Mouse (Mus musculus) G1E (cell line): ENCODE measurements at regions not wholly inside any gene's neighbourhood (a gene's known extent, or its start where the extent isn't known, plus 50 kb on each side); places are given as distances from the start of the nearest gene placed in this dataset.
"Not testable (repeated sequence)": the region's sequence is repeated elsewhere in the genome, so short reads cannot be mapped to it uniquely, and the experiment has no call there.

ENCODE experiments used
- ATAC-seq: 2 replicates; pipeline ENCODE4 v1.8.0; 2016; ENCODE audit warnings: mild to moderate bottlenecking; ENCODE audit not compliant: insufficient number of reproducible peaks, poor library complexity, low FRiP score, severe bottlenecking; ENCODE audit errors: extremely low read depth
- DNase-seq: peaks from one replicate; pipeline ENCODE4 v3.0.0; 2012; ENCODE audit warnings: low spot score
- H3K27me3 ChIP-seq: 2 replicates; pipeline ENCODE4 v1.6.1; 2012; ENCODE audit warnings: mild to moderate bottlenecking, low read length, inconsistent platforms; ENCODE audit not compliant: insufficient read depth
- H3K36me3 ChIP-seq: replicated peaks from 2 replicates; pipeline ENCODE3; 2012; ENCODE audit warnings: mild to moderate bottlenecking, inconsistent platforms
- H3K4me1 ChIP-seq: 2 replicates; pipeline ENCODE4 v1.6.1; 2012; ENCODE audit warnings: low read depth, low read length, inconsistent platforms, mixed read lengths; ENCODE audit not compliant: insufficient read depth
- H3K4me3 ChIP-seq: 2 replicates; pipeline ENCODE4 v1.5.1; 2012; ENCODE audit warnings: low read depth, mild to moderate bottlenecking, inconsistent platforms, low read length, moderate library complexity, mixed read lengths
- H3K9me3 ChIP-seq: replicated peaks from 2 replicates; pipeline ENCODE4 v1.6.1; 2012; ENCODE audit warnings: inconsistent platforms
- CTCF ChIP-seq: IDR thresholded peaks from 2 replicates; pipeline ENCODE4 v1.5.1; 2012; ENCODE audit warnings: low read depth, low read length, inconsistent platforms, mixed read lengths
- GATA1 ChIP-seq: IDR thresholded peaks from 2 replicates; pipeline ENCODE4 v1.6.1; 2012; ENCODE audit warnings: borderline replicate concordance, low read length, inconsistent platforms, mixed read lengths
- GATA2 ChIP-seq: IDR thresholded peaks from 2 replicates; pipeline ENCODE4 v1.6.1; 2012; ENCODE audit warnings: low read depth, low read length, inconsistent platforms, borderline replicate concordance
- POLR2AphosphoS5 ChIP-seq: IDR thresholded peaks from 2 replicates; pipeline ENCODE4 v1.6.1; 2012; ENCODE audit warnings: low read depth, low read length, inconsistent platforms; ENCODE audit not compliant: insufficient replicate concordance
- TAL1 ChIP-seq: conservative IDR thresholded peaks from 2 replicates; pipeline ENCODE4 v1.6.1; 2012; ENCODE audit warnings: low read depth, low read length, inconsistent platforms, mixed read lengths

GRCm38 (mm10) chr15:87818566-87818965, 274.5 kb downstream of the Fam19a5 start:
- no peak for ATAC-seq
- TF ChIP-seq POLR2AphosphoS5, result no peak
- no peak for TF ChIP-seq GATA1
- no peak for TF ChIP-seq GATA2
- no peak for TF ChIP-seq TAL1
- no peak for TF ChIP-seq CTCF
- Histone ChIP-seq H3K27me3 (no peaks in the 10 kb centered on the region), H3K9me3 (peaks cover 82% of the 10 kb centered on the region), H3K36me3 (no peaks in the 10 kb centered on the region), H3K4me3 (no peak overlapping the region), H3K4me1 (no peaks in the 10 kb centered on the region)
- no peak for DNase-seq

- DNase-seq (no peak), ATAC-seq (no peak)
- Histone ChIP-seq H3K4me3 (no peak overlapping the region), H3K27me3 (no peaks in the 10 kb centered on the region), H3K9me3 (peaks cover 52% of the 10 kb centered on the region), H3K36me3 (no peaks in the 10 kb centered on the region), H3K4me1 (no peaks in the 10 kb centered on the region)
- TF ChIP-seq CTCF, result no peak
- TF ChIP-seq GATA1, result no peak
- no peak for TF ChIP-seq POLR2AphosphoS5
- no peak for TF ChIP-seq TAL1
- no peak for TF ChIP-seq GATA2
Observed at GRCm38 (mm10) chr15:87842097-87842496, 298.0 kb downstream of the Fam19a5 start.

- ATAC-seq (no peak), DNase-seq (no peak)
- no peak for TF ChIP-seq CTCF
- TF ChIP-seq GATA2, result no peak
- no peak for TF ChIP-seq POLR2AphosphoS5
- no peak for TF ChIP-seq TAL1
- no peak for TF ChIP-seq GATA1
- Histone ChIP-seq H3K27me3 (no peaks in the 10 kb centered on the region), H3K4me3 (no peak overlapping the region), H3K36me3 (no peaks in the 10 kb centered on the region), H3K9me3 (peaks cover 79% of the 10 kb centered on the region), H3K4me1 (no peaks in the 10 kb centered on the region)
Observed at GRCm38 (mm10) chr15:87859069-87859468, 315.0 kb downstream of the Fam19a5 start.

GRCm38 (mm10) chr15:87876286-87876899, 332.3 kb downstream of the Fam19a5 start:
- no peak for TF ChIP-seq CTCF
- no peak for TF ChIP-seq GATA2
- no peak for TF ChIP-seq TAL1
- no peak for TF ChIP-seq GATA1
- no peak for TF ChIP-seq POLR2AphosphoS5
- no peak overlapping the region for H3K4me3 ChIP-seq
- no peaks in the 10 kb centered on the region for H3K27me3 ChIP-seq
- no peaks in the 10 kb centered on the region for H3K4me1 ChIP-seq
- no peaks in the 10 kb centered on the region for H3K36me3 ChIP-seq
- DNase-seq, result no peak
- no peak for ATAC-seq
- peaks cover 81% of the 10 kb centered on the region for H3K9me3 ChIP-seq

GRCm38 (mm10) chr15:87890903-87891302, 346.8 kb downstream of the Fam19a5 start:
- Histone ChIP-seq H3K9me3 (peaks cover 72% of the 10 kb centered on the region), H3K36me3 (no peaks in the 10 kb centered on the region), H3K4me1 (no peaks in the 10 kb centered on the region), H3K4me3 (no peak overlapping the region), H3K27me3 (no peaks in the 10 kb centered on the region)
- no peak for DNase-seq
- TF ChIP-seq GATA1 (no peak), GATA2 (no peak), TAL1 (no peak), POLR2AphosphoS5 (no peak), CTCF (no peak)
- no peak for ATAC-seq

GRCm38 (mm10) chr15:87894866-87895265, 350.8 kb downstream of the Fam19a5 start:
- ATAC-seq, H3K36me3 ChIP-seq, H3K4me1 ChIP-seq, H3K27me3 ChIP-seq, H3K4me3 ChIP-seq, DNase-seq: not testable (repeated sequence)
- H3K9me3 ChIP-seq, result peaks cover 73% of the 10 kb centered on the region

- no peak for DNase-seq
- TF ChIP-seq TAL1 (no peak), GATA2 (no peak), GATA1 (no peak), CTCF (no peak), POLR2AphosphoS5 (no peak)
- peaks cover 89% of the 10 kb centered on the region for H3K9me3 ChIP-seq
Observed at GRCm38 (mm10) chr15:87898655-87899054, 354.6 kb downstream of the Fam19a5 start.

More at GRCm38 (mm10) chr15:87898655-87899054, 354.6 kb downstream of the Fam19a5 start:
- H3K4me3 ChIP-seq, result no peak overlapping the region
- ATAC-seq, result no peak
- H3K36me3 ChIP-seq, result no peaks in the 10 kb centered on the region
- H3K27me3 ChIP-seq, result no peaks in the 10 kb centered on the region
- H3K4me1 ChIP-seq, result no peaks in the 10 kb centered on the region
